Mouse (Mus musculus) ES-E14 (cell line): ENCODE measurements around the gene Bcas3. TPM values are rescaled to one million over a fixed set of nuclear protein-coding genes. Genes with fewer than 3 reads are reported as not detected.

Experiments
- DNase-seq: peaks from one replicate; pipeline ENCODE4 v3.0.0-alpha.2; 2013; ENCODE audit warnings: low read depth, low spot score
- H3K27ac ChIP-seq: 2 replicates; pipeline ENCODE4 v1.5.1; 2012; ENCODE audit warnings: low read depth, mild to moderate bottlenecking, low read length, moderate library complexity, mixed read lengths; ENCODE audit not compliant: poor library complexity, insufficient read depth, severe bottlenecking
- H3K36me3 ChIP-seq: 2 replicates; pipeline ENCODE4 v1.6.1; 2012; ENCODE audit warnings: mild to moderate bottlenecking, low read length, moderate library complexity, mixed read lengths; ENCODE audit not compliant: control insufficient read depth, poor library complexity, insufficient read depth, severe bottlenecking
- H3K4me1 ChIP-seq, 2 experiments: fragments of 150-350 bp in 1 of 2; sonication (generic) in 1 of 2; 2 replicates each; pipeline ENCODE4 v1.6.1; 2012; ENCODE audit warnings: low read length in 2 of 2, mild to moderate bottlenecking in 1 of 2, mixed read lengths in 1 of 2; ENCODE audit not compliant: control insufficient read depth in 2 of 2, insufficient read depth in 2 of 2, poor library complexity in 1 of 2
- H3K4me3 ChIP-seq, 2 experiments: fragments of 150-350 bp in 1 of 2; sonication (generic) in 1 of 2; 2 replicates each; pipeline ENCODE4 v1.5.1; 2012; ENCODE audit warnings: low read length in 2 of 2, low read depth in 1 of 2, mild to moderate bottlenecking in 1 of 2, mixed read lengths in 1 of 2; ENCODE audit not compliant: insufficient read depth in 1 of 2, poor library complexity in 1 of 2, severe bottlenecking in 1 of 2
- H3K9ac ChIP-seq: 2 replicates; pipeline ENCODE4 v1.6.1; 2012; ENCODE audit warnings: low read depth, mild to moderate bottlenecking, low read length, mixed read lengths; ENCODE audit not compliant: poor library complexity, insufficient read depth, severe bottlenecking
- H3K9me3 ChIP-seq: fragments of 150-350 bp; sonication (generic); 2 replicates; pipeline ENCODE4 v1.6.1; 2012; ENCODE audit warnings: low read depth, mild to moderate bottlenecking, low read length; ENCODE audit not compliant: control insufficient read depth, insufficient read depth
- CHD2 ChIP-seq: IDR thresholded peaks from 2 replicates; pipeline ENCODE4 v1.6.1; 2014; ENCODE audit warnings: mild to moderate bottlenecking, low read depth, low read length, inconsistent platforms
- HCFC1 ChIP-seq: IDR thresholded peaks from 2 replicates; pipeline ENCODE4 v1.6.1; 2012; ENCODE audit warnings: low read length, inconsistent platforms, borderline replicate concordance; ENCODE audit not compliant: insufficient read depth
- MAFK ChIP-seq: IDR thresholded peaks from 2 replicates; pipeline ENCODE4 v1.6.1; 2014; ENCODE audit warnings: mild to moderate bottlenecking, low read depth, low read length, inconsistent platforms; ENCODE audit not compliant: insufficient read depth
- ZC3H11A ChIP-seq: IDR thresholded peaks from 2 replicates; pipeline ENCODE4 v1.6.1; 2012; ENCODE audit warnings: low read depth, mild to moderate bottlenecking, inconsistent platforms, low read length, borderline replicate concordance
- ZNF384 ChIP-seq: IDR thresholded peaks from 2 replicates; pipeline ENCODE4 v1.6.1; 2012; ENCODE audit warnings: low read depth, low read length, inconsistent platforms
- in situ Hi-C, 2 experiments: fragments of 600-800 bp; cut with MboI; formaldehyde crosslinking; loops; one replicate each; pipeline ENCODE4 v1.15.1; 2025; ENCODE audit warnings: low sequenced_read_pairs in 2 of 2, inconsistent platforms in 1 of 2; ENCODE audit not compliant: unreplicated experiment in 2 of 2
- total RNA-seq: library from RNA; depleted of rRNA; stranded (reverse); fragments of 300-350 nt; gene quantifications from 2 replicates; pipeline ENCODE4 v1.2.3, GENCODE M21; 2012

Gene Bcas3
- total RNA-seq, 1 experiment, result 23.6 TPM

GRCm38 (mm10) chr11:85687816-85688439 lies 335.0 kb downstream of the Bcas3 start:
- H3K9ac ChIP-seq, result no peak overlapping the region
- H3K27ac ChIP-seq, result 0 out of 2 replicates have a peak overlapping the region, but pooled peaks have one; percentile 4
- H3K4me1 ChIP-seq, result no peaks in the 10 kb centered on the region
- DNase-seq, result no peak
- TF ChIP-seq MAFK (no peak), CHD2 (no peak), ZNF384 (no peak), ZC3H11A (no peak), HCFC1 (no peak)
- in situ Hi-C loops, result no loop called here
- H3K9me3 ChIP-seq, result no peaks in the 10 kb centered on the region
- H3K36me3 ChIP-seq, result no peaks in the 10 kb centered on the region
- no peak overlapping the region for H3K4me3 ChIP-seq

DNA sequence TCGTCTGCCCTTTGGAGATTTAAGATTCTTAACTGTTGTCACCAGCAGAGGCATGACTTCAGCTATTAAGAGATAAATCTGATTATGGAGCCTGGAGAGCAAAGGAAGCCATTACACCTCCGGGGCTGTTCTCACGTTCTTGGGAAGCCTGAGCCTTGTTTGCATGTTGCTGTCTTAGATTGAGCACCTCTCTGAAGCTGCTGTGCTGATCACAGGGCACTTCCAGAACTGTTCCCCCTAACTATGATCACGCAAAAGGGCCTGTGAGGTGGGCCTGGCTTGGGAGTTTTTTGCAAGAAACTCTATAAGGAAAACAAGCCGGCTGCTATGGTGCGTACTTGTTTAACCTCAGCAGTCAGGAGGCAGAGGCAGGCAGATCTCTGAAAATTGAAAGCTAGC lies 335.5 kb downstream of the Bcas3 start:
- in situ Hi-C loops, result no loop called here
- TF ChIP-seq MAFK (no peak), HCFC1 (no peak), CHD2 (no peak), ZC3H11A (no peak), ZNF384 (no peak)

GRCm38 (mm10) chr11:85689226-85689625 lies 336.3 kb downstream of the Bcas3 start:
- no peak overlapping the region for H3K4me3 ChIP-seq
- TF ChIP-seq MAFK, result no peak
- no peak for TF ChIP-seq ZNF384
- no peak for TF ChIP-seq HCFC1
- TF ChIP-seq ZC3H11A, result no peak
- no peak for TF ChIP-seq CHD2
- H3K9ac ChIP-seq, result no peak overlapping the region
- H3K4me1 ChIP-seq, result peaks cover 0 to 2% of the 10 kb centered on the region in 2 experiments; a peak in 1 of 4 replicates
- no peaks in the 10 kb centered on the region for H3K9me3 ChIP-seq
- H3K36me3 ChIP-seq, result no peaks in the 10 kb centered on the region
- no peak for DNase-seq
- no peak overlapping the region for H3K27ac ChIP-seq
- in situ Hi-C loops, result no loop called here

More for the DNA sequence above, 335.5 kb downstream of the Bcas3 start:
- no peak overlapping the region for H3K4me3 ChIP-seq
- H3K4me1 ChIP-seq, result peaks cover 0 to 2% of the 10 kb centered on the region in 2 experiments; a peak in 1 of 4 replicates
- H3K9ac ChIP-seq, result no peak overlapping the region
- DNase-seq, result no peak
- no peak overlapping the region for H3K27ac ChIP-seq
- no peaks in the 10 kb centered on the region for H3K9me3 ChIP-seq
- no peaks in the 10 kb centered on the region for H3K36me3 ChIP-seq

DNA sequence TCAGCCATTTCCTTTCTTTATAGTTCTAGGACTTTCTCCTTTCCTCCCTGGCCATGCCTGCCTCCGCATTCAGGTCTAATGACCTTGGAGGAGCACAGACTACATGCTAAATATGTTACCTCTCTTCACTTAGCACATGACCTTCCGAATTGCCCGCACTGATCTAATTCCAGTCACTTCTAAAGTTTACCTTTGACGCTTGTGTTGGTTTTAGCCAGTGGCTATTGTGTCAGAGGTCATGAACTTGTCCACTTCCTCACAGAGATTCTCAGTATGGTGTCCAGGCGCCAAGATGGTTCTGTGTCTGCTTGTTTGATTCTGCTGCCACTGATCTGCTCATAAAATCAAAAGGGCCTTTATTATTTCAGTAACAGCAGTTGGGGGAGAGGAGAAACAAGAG lies 338.3 kb downstream of the Bcas3 start:
- no peak for TF ChIP-seq ZC3H11A
- TF ChIP-seq MAFK, result no peak
- TF ChIP-seq ZNF384, result no peak
- TF ChIP-seq HCFC1, result no peak
- no peak for TF ChIP-seq CHD2
- no peaks in the 10 kb centered on the region for H3K9me3 ChIP-seq
- DNase-seq, result no peak
- in situ Hi-C loops, result no loop called here
- no peaks in the 10 kb centered on the region for H3K36me3 ChIP-seq
- no peak overlapping the region for H3K4me3 ChIP-seq
- H3K9ac ChIP-seq, result no peak overlapping the region
- H3K27ac ChIP-seq, result no peak overlapping the region
- peaks cover 0 to 2% of the 10 kb centered on the region in 2 experiments; a peak in 1 of 4 replicates for H3K4me1 ChIP-seq
